Mouse (Mus musculus): ENCODE measurements around the gene Agap2.

DNA sequence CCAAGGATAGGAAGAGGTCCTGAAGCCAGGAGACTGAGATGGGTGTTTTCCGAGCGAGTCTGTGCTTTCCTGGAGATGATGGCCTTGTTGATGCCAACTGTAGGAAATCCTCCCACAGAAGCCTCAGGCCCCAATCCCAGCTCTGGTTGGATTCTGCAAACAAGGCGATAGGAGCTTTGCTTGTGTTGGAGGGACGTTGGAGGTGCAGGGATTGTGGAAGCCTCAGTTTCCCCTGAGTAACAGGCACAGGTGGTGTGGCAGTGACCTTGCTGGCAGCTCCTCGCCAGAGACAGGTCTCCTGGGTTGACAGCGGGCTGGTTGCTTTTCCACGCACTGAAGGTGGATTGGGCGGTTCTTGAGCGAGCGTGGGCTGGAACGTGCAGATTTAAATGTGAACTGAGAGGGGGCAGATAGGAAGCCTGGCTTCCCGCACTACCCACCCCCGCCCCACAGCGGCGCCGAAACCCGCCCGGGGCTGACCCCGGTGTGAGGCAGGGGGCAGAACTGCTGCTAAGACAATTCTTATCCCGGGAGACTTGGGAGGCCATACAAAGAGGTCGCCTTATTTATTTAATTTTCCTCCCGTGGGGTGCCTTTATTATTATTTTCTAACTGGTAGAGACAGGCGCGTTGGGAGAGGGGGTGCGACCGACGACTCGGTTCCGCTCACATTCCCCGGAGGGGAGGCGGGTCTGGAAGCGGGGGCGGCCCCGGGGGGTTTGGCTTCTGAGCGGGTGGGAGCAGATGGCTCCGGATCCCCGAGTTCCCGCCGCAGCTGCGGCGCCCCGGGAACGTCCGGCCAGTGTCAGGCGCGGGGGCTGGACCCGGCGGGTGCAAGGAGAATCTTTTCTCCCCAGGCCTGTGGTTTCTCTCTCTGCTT lies 6.1 kb downstream of the Agap2 start:
- TF ChIP-seq EP300 (optimal IDR thresholded peaks at IDR 0.05) (no peak), CTCF (IDR thresholded peaks at IDR 0.05; ENCODE audit: low read depth) (0 out of 2 replicates have a peak, but pooled peaks have one; percentile 6)

All from stomach, postnatal 0 days (tissue).